Mouse (Mus musculus) spleen, embryonic (tissue): ENCODE results near the gene Ush2a.

Experiments
- CTCF ChIA-PET: fragments of 350-600 bp; sonication (Branson Sonifier 250); formaldehyde crosslinking; loops from one replicate; lab custom pipeline; 2022; lab: Charles Lee

Gene Ush2a

GRCm38 (mm10) chr1:188543364-188543763, 281.5 kb downstream of the Ush2a start:
- CTCF ChIA-PET: no interaction called here

- CTCF ChIA-PET: no interaction called here
These were observed 287.9 kb downstream of the Ush2a start for GRCm38 (mm10) chr1:188549686-188550085.

DNA sequence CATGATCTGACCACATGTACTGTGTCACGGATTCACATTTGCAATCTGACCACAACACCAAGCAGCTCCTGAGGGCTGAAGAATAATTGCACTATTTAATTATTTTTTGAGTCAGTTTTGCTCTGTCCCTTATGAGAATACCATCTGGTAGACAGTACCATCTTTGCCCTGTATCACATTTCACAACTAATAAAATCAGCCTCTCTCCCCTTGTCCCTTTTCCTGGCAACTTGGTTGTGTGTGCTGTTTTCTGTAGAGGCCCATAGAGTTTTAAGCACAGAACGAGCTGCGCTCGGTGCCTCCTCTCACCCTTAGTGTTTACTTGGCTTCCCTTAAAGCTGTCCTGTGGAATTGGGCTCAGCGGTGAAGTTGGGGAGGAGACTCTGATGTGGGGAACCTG, 290.0 kb downstream of the Ush2a start:
- CTCF ChIA-PET: no interaction called here

GRCm38 (mm10) chr1:188558911-188559310, 297.1 kb downstream of the Ush2a start:
- CTCF ChIA-PET: no interaction called here

GRCm38 (mm10) chr1:188566229-188566628, 304.4 kb downstream of the Ush2a start:
- CTCF ChIA-PET: no interaction called here

DNA sequence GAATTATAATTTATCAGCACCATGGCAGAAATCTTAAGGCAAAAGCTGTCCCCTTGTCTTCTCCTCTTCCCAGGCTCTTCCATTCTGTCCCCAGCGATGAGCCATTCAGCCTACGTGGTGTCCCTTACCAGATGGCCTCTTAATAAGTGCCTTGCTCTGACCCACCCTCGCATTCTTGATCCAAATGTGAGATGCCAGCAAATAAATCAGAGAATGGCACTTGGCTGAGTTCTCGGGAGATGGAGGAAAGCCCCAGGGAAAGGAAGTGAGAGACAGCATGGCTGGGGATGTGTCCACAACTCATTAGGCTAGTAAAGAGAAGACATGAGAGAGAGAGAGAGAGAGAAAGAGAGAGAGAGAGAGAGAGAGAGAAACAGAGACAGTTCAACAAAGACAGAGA, 305.7 kb downstream of the Ush2a start:
- CTCF ChIA-PET: no interaction called here

DNA sequence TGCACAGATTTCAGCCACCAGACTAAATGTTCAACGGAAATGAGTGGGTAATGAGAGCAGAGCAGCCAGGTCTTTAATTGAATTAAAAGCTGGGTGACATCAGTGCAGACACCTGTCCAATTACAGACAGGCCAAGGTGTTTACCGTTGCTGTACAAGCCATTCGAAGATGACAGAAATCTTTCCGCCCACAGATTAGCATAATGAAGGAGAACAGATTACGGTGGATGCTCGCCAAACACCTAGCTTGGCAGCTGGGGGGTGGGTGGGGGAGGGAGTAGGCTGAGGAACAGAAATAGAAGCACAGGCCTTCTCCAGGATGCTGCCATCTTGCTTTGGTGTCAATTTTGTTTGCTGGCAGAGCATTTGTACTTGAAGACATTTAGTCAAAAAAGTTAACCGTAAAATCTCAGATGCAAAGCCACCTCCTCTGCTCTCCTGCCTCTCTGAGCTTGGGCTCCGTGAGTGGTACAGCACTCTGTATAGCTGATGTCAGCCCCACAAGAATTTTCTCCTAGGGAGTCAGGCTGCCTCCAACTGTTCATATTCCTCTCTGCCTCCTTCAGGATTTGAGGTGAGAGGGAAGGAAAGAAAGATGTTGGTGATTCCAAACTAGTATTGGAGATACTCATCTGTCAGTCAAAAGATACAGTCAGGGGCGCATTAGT, 306.6 kb downstream of the Ush2a start:
- CTCF ChIA-PET: no interaction called here

DNA sequence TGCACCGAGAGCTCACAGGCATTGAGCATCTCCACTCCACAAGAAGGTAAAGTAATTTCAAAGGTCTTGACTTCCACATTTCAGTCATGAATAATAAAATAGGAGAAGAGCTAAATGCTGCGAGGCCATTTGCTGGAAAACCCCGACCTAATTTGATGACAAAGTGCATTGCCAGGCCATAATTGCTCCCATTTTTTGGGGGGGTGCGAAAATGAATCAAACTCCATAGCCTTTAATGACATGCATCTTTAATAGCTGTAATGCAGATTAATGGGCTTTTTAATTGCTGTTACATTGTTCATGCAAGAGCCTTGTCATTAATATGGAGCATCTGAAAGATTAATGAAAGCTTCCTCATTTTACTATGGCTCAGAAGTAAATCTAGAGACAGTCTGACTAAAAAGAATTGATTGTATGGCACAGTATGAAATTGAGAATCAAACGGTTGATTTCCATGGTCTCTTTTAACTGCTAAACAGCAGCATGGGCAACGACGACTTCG, 314.5 kb downstream of the Ush2a start:
- CTCF ChIA-PET: no interaction called here

GRCm38 (mm10) chr1:188577376-188577775, 315.6 kb downstream of the Ush2a start:
- CTCF ChIA-PET: interaction anchor here (0.6 kb wide), 1 partner anchor 9 kb away, joined by 3 read pairs; no protein-coding TSS in a partner anchor

GRCm38 (mm10) chr1:188581136-188581535, 319.3 kb downstream of the Ush2a start:
- CTCF ChIA-PET: no interaction called here

DNA sequence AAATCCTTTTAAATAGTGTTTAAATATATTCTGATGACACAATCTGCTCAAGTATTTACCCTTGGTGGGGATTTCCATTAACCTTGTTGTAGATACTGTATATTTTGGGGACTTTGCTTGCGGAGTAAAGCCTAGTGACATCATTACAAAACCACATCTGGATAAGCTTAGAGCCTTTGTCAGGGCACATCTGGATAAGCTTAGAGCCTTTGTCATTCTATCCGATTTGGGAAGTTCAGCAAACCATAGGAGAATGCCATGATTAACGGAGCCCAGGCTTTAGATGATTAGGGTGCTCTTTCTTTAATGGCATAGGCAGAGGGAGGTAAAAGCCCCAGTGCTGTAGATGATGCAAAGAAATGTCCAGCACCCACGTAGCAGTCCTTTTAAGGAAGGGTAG, 333.4 kb downstream of the Ush2a start:
- CTCF ChIA-PET: no interaction called here

GRCm38 (mm10) chr1:188598052-188598451, 336.2 kb downstream of the Ush2a start:
- CTCF ChIA-PET: no interaction called here

DNA sequence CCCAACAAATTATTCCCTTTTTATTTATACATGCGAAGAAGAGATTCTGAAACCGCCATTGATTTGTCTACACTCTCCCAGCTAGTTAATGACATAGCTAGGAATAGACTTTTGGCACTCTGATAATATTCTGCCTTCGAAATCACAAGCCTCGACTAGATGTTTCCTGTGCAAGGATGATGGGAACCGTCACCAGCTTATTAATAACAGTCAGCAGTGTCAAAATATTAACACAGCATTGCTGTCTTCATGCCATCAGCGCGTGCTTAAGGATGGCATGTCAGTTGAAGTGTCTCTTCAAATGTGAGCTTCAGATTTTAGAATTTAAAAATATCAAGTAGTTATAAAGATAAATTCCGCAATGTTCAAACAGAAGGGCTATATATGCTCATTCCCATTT, 337.3 kb downstream of the Ush2a start:
- CTCF ChIA-PET: no interaction called here

DNA sequence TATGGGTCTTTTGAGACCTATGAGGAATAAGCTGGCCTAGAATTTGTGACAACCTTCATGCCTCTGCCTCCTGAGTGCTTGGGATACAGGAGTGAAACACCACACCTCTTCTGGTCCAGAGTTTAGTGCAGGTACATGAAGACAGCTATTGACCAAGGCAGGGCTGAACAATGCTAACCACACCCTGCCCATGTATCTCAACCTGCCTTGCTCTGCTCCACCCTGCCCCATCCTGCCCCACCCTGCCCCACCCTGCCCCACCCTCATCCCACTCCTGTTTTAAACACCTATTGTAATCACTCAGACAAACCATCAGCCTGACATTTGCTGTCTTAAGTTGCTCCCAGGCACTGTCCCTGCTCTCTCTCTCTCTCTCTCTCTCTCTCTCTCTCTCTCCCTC, 344.6 kb downstream of the Ush2a start:
- CTCF ChIA-PET: no interaction called here

GRCm38 (mm10) chr1:188616547-188616946, 354.7 kb downstream of the Ush2a start:
- CTCF ChIA-PET: no interaction called here

- CTCF ChIA-PET: no interaction called here
These were observed 371.9 kb downstream of the Ush2a start for GRCm38 (mm10) chr1:188633736-188634135.

DNA sequence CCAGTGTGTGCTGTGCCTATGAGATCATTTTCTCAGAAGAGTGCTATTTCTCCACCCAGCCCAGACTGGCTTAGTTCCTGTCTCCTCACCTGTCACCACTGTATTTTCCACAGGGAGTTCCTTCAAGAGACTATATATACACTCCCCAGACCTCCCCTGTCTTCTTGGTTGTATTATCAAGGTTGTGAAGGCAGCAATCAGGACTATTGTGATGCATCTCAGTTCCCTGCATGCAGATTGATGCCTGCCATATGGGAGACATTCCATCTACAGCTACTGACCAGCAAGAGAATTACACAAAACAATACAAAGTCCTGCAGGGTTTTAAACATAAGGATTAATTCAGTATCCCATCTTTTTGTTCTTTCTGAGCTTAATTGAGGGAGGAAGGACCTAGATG, 377.8 kb downstream of the Ush2a start:
- CTCF ChIA-PET: no interaction called here

DNA sequence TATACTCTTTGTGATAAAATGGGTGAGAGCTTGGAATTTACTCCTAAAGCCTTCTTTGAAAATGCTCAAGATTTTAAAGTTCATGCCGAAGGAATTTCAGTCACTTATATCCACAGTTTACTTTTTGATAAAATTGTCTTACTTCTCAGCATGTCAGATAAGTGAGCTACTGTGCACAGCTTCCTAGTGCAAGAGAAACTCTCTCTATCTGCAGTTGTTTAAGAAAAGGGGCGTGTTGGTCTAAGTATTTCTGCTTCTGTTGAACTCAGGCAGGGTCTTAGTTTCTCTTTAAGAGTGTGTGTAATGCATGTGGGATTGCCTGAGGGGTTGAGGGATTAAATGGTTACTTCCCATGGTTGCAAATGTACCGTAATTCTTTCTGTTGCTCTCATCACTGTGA, 381.3 kb downstream of the Ush2a start:
- CTCF ChIA-PET: no interaction called here

GRCm38 (mm10) chr1:188653001-188653400, 391.2 kb downstream of the Ush2a start:
- CTCF ChIA-PET: no interaction called here

DNA sequence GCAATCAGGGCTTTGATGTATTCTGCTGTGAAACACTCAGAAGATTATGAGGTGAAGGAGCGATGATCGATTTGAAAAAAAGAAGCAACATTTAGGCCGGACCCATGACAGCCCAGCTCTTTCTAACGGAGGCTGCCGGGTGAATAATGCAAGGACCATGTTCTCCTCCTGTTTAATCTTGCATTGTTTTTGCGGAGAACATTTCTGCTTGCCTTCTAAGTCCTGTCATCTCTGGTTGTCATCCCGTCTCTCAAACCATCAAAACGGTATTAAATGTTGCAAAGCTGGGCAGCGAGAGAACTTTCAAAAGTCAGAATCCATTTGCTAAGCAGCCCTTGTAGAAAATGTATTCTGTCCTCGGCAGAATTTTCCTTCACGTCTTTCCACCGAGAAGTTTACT, 394.3 kb downstream of the Ush2a start:
- CTCF ChIA-PET: no interaction called here

- CTCF ChIA-PET: no interaction called here
These were observed 397.3 kb downstream of the Ush2a start for GRCm38 (mm10) chr1:188659159-188659558.

DNA sequence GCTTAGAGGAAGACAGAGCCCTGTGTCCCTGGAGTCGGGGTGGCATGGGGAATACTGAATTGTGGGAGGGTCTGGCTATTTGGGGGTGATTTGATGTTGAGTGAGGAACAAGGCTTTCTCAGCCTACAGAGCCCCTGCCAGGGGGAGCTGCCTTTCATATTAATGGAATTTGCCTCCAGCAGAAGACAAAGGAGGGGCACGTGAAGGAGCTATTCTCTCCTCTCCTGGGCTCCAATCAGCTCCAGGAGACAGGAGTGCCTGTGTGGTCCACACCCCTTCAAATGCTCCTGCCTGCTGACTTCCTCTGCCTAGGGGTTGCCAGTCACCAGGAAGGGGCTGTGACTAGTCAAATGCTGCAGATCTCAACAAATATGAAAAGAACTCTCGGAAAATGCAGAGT, 398.5 kb downstream of the Ush2a start:
- CTCF ChIA-PET: no interaction called here

- CTCF ChIA-PET: no interaction called here
These were observed 399.1 kb downstream of the Ush2a start for GRCm38 (mm10) chr1:188660882-188661281.

GRCm38 (mm10) chr1:188667460-188667859, 405.6 kb downstream of the Ush2a start:
- CTCF ChIA-PET: no interaction called here
